Mouse (Mus musculus) fat pad, adult 2 months (tissue): ENCODE measurements around the gene Olfr1121.
"Not testable (repeated sequence)": the region's sequence is repeated elsewhere in the genome, so short reads cannot be mapped to it uniquely, and the experiment has no call there.

Source experiments
- DNase-seq: peaks from one replicate; pipeline ENCODE4 v3.0.0-alpha.2; 2011; ENCODE audit warnings: low read depth, low spot score; ENCODE audit errors: extremely low read depth

Gene Olfr1121

GRCm38 (mm10) chr2:87369595-87369994, at the start of gene Olfr1121:
Gene Olfr1121 (plus strand): TSS chr2:87369895.
- DNase-seq = no peak

GRCm38 (mm10) chr2:87354515-87354914, 15.2 kb upstream of the Olfr1121 start, which contains the start of gene Olfr1120:
Gene Olfr1120 (plus strand): TSS chr2:87354815.
- no peak for DNase-seq

- DNase-seq = not testable (repeated sequence)
These were observed 9.6 kb upstream of the Olfr1121 start for GRCm38 (mm10) chr2:87360121-87360520.

GRCm38 (mm10) chr2:87371726-87372125, 2.0 kb downstream of the Olfr1121 start:
- DNase-seq = no peak

- DNase-seq = no peak
These were observed 14.2 kb downstream of the Olfr1121 start for GRCm38 (mm10) chr2:87383935-87384334.

GRCm38 (mm10) chr2:87385549-87385948, 15.9 kb downstream of the Olfr1121 start, which contains the start of gene Olfr1122:
Gene Olfr1122 (plus strand): TSS chr2:87385849.
- DNase-seq = no peak

GRCm38 (mm10) chr2:87393605-87394004, 23.9 kb downstream of the Olfr1121 start:
- not testable (repeated sequence) for DNase-seq

GRCm38 (mm10) chr2:87394686-87395085, 25.0 kb downstream of the Olfr1121 start:
- DNase-seq = not testable (repeated sequence)

GRCm38 (mm10) chr2:87416335-87416734, 46.6 kb downstream of the Olfr1121 start, which contains the start of gene Olfr1123:
Gene Olfr1123 (plus strand): TSS chr2:87416635.
- no peak for DNase-seq
